Mouse (Mus musculus): ENCODE data around the gene Gfpt2.

Gfpt2 gene

DNA sequence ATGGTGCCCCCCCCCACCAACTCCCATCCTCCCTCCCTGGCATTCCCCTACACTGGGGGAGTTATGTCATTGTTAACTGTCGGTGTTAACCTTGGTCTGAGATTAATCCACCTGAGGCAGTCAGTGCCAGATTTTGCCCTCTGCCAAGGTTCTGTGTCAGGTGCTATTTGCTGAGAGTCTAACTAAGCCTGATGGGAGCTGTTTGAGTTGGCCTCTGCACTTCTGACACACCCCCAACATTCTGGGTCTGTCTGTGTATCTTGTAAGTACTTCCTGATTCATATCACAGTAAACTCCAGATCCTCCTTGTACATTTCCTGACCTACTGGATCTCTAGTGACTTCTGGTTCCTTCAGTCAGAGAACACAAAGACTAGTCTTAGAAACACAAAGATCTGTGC, 46.7 kb downstream of the Gfpt2 start:
- in situ Hi-C loops (cut with MseI, MboI) = loop anchor here in 1 of 2 experiments (10.0 kb wide), 1 partner anchor 116 kb away; no protein-coding TSS in a partner anchor

DNA sequence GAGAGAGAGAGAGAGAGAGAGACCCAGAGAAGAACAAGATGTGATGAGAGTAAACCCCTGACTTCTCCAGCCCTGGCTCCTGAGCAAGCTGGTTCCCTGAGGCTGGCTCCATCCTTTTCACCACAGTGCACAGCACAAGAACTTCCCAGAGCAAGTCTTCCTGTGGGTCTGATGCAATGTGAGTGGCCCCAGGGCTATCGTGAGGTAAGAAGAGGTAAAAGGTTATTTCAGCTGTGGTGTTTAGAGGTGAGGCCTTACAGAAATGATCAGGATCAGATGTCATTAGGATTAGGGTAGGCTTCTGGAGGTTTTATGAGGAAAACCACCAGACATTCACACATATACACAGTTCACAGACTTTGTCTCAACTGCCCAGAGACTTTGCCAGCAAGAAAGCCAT, 47.9 kb downstream of the Gfpt2 start:
- in situ Hi-C loops (cut with MseI, MboI) = loop anchor here in 1 of 2 experiments (10.0 kb wide), 1 partner anchor 117 kb away; no protein-coding TSS in a partner anchor

DNA sequence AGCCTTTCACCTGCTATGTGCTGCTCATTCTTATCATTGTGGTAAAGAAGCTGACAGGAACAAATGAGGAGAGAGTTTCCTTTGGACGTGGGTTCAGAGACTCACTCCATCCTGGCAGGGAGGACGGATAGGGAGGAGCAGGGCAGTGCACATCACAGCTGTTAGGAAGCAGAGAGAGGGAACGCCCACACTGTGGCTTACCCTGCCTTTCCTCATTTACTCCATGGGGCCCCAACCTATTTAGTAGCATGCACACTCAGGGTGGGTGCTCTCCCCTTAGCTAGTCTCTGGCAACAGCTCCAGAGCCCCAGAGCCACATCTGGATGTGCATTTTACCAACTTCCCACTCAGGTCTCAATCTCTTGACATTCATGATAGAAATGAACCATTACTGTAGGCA, 48.7 kb downstream of the Gfpt2 start:
- in situ Hi-C loops (cut with MseI, MboI) = loop anchor here in 1 of 2 experiments (10.0 kb wide), 1 partner anchor 118 kb away; no protein-coding TSS in a partner anchor

DNA sequence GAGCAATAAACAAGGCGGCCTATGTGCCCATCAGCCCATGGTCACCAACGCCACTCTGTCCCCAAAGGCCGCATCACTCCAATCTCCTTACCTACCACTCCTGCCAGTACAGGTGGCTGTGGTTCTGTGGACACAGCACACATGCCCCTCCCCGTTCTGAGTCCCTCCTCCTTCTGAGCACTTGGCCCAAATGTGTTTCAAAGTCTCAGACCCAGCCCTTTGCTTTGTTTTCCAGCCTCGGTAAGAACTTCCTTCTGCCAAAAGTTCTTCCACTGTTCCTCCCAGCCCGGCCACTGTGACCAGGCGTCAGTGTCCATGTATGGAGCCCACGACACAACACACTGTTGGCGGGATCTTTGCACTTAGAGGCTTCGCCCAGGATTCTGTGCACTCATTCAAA, 50.3 kb downstream of the Gfpt2 start:
- in situ Hi-C loops (cut with MseI, MboI) = loop anchor here in 1 of 2 experiments (10.0 kb wide), 1 partner anchor 120 kb away; no protein-coding TSS in a partner anchor

DNA sequence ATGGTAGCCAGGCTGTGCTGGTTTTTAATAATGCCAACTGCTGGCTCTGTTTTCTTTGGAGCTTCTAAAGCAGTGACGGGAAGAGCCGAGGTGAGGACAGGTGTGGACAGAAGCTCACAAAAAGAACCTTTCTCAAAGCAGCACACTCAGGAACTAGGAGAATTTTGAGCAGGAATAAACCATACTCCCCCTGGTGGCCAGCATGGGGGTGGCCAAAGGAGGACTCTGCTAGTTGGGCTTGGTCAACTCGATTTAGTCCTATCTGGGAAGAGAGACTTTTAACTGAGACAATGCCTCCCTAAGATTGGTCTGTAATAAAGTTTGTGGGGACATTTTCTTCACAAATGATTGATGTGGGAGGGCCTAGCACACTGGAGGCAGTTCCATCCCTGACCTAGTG, 51.0 kb downstream of the Gfpt2 start:
- in situ Hi-C loops (cut with MseI, MboI) = loop anchor here in 1 of 2 experiments (10.0 kb wide), 1 partner anchor 120 kb away; no protein-coding TSS in a partner anchor

DNA sequence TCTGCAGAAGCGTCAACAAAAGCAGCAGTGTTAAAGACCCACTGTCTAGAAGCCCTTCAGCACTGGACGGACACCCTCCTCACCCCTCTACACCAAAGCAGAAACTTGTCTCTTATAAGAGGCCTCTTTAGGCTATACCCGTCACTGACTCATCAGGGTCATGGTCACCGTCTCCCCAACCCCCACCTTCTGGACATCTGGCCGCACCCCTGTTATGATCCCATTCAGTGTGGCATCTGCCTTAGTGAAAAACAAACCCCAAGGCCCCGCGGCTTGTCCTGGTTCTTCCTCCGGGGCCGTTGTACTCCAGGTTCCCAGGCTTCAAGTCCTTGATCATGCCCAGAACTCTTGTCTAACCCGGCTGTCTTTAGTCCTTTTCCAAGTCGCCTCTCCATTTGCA, 52.0 kb downstream of the Gfpt2 start:
- in situ Hi-C loops (cut with MseI, MboI) = loop anchor here in 1 of 2 experiments (10.0 kb wide), 1 partner anchor 121 kb away; no protein-coding TSS in a partner anchor

DNA sequence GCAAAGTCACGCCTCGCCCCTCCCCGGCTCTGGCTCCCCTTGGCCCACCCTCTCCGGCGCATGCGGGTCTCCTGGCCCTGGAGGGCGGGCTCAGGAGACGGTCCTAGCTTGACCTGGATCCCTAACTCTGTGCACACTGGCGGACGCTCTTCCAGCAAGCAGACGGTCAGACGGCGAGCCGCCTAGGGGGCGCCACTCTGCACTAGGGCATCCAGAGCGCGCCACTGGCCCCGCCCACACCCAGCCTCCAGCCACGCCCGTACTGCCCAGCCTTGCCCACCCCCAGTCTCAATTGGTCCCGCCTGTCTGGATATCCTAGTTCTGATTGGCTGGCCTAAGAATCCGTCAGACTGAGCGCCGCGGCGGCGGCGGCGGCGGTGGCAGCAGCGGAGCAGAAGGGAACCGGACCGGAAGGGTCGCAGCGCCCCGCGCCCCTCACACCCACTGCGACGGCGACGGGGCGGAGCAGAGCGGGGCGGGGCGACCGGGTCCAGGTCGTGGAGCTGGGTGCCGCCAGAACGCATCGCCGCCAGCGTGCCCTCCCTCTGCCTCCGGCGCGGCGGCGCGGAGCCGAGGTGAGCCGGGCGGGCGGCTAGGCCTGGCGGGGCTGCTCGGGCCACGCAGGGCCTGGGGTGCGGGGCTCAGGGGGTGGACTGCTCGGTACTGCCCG, 52.6 kb downstream of the Gfpt2 start, which contains the start of gene Mapk9:
Mapk9 (plus strand) TSS at position 351 of the 670 bp plus-strand sequence.
- in situ Hi-C loops (cut with MseI, MboI) = loop anchor here in 1 of 2 experiments (10.0 kb wide), 1 partner anchor 122 kb away; no protein-coding TSS in a partner anchor

DNA sequence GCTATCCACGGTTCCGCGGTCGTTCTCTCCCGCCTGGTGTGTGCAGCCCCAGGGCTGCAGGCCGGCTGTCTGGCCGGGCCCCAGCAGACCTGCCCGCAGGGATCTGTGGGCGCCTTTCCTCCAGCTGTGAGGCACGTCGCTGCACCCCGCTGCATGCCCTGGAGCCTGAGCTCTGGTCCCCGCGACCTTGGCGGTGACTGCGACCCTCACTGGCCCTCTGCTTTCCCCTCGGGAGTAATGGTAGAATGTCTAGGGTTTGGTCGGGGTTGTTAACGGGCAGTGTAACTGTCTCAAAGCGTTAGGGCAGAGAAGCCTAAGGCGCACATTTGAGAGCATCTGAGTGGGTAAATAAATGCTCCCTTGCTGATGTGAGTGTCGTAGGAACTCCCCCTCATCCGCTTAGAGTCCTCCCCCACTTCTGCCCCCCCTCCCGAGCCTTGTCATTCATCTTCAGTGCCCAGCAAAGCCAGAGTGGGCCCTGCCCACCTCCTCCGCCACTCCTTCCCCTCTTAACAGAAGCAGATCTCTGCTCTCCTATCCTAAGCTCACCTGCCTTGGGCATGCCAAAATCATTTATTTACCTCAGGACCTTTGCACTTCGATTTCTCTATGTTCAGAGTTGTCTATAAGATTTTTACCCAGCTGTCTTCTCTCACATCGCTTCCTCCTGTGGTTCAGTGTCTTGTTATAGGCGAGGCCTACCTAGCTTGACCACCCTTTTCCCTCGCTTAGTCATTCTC, 53.3 kb downstream of the Gfpt2 start:
- in situ Hi-C loops (cut with MseI, MboI) = loop anchor here in 1 of 2 experiments (10.0 kb wide), 1 partner anchor 122 kb away; no protein-coding TSS in a partner anchor

DNA sequence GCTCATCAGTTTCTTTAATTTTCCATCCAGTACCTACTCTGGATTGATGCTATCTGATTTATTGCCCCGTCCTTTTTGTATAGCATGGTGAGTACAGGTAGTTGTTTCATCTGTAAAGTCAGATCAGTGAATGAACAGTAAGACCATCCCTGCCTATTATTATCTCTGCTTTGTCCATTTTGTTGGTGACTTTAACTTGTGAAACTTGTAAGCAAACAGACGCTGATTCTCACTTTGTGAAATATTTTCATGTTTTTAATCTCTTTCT, 53.8 kb downstream of the Gfpt2 start:
- in situ Hi-C loops (cut with MseI, MboI) = loop anchor here in 1 of 2 experiments (10.0 kb wide), 1 partner anchor 123 kb away; no protein-coding TSS in a partner anchor

DNA sequence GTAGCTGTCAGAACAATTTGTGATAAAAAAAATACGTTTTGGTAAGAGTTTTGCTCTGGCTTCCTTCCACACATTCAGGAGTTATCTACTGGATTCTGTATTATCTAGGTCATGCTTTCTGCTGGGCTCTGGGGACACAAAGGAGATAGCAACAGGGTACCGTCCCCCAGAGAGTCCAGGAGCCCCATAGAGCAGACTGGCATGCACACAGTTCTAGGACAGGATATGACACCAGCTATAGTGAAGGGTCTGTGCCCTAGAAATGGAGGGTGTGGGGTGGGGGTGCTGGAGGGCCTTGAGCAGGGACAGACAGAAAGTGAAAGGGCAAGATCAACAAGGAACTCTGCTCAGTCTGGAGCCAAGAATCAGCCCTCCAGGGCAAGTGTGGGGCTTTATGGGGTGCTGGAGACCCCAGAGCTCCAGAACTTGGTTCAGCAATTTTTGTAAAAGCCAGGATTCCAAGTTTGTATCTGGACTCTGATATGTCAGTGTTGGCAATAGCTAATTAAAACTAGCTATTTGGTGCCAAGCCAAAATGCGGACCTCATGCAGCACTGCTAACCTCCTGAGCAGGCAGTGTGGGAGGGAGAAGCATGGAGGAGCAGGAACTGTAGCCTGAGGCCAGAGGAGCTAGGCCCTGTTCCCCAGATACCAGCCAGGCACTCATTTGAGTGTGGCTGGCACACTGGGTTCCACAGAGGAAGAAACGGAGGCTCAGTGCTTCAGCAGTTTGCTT, 54.3 kb downstream of the Gfpt2 start:
- in situ Hi-C loops (cut with MseI, MboI) = loop anchor here in 1 of 2 experiments (10.0 kb wide), 1 partner anchor 123 kb away; no protein-coding TSS in a partner anchor

DNA sequence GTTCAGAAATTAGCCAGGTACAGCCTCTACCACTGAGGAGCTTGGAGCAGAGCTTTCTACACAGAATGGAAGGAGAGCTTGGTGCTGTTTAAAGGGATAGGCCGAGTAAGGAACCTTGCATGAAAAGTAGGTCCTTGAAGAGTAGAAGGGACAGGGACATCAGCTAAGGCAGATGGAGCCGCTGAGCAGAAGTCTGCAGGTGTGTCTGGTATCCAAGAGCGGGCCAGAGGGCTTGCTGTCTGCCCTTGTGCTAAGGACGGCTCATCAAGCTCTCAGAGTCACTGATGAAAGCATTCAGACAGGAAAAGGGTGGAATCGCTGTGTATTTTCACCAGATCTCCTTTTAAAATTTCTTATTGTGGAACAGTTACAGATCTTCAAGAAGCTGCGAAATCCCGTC, 56.4 kb downstream of the Gfpt2 start:
- in situ Hi-C loops (cut with MseI, MboI) = no loop called here

DNA sequence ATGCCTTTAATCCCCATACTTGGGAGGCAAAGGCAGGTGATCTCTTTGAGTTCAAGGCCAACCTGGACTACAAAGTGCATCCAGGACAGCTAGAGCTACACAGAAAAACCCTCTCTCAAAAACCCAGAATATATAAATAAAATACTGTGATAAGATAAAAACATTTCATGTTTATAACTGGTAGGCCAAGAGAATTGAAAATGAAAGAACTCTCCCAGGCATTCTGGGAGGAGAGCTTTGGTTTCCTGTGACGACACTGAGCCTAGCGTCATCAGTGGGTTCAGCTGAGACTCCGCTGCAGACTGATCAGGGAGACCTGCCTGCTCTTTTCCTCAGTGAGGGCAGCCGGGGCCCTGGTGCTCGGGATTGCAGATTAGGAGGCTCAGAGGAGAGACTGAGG, 61.2 kb downstream of the Gfpt2 start:
- in situ Hi-C loops (cut with MseI, MboI) = no loop called here

DNA sequence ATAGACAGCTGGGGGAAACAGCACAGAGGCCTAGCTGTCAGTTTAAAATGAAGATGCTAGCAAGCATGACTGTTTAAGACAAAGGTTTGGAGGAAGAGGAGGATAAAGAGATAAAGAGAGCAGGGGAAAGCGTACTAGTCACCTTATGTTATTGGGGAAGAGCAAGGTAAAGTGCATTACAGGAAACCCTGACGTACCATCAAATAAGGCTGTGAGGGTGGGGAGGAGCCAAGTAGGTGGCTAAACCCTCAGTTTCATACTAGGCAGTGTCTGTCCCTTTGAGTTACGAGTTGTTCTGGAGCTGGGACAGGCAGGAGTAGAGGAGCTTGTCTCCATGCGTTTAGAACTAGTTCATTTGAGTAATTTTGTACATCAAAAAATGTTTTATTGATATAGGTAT, 67.2 kb downstream of the Gfpt2 start:
- in situ Hi-C loops (cut with MseI, MboI) = no loop called here

DNA sequence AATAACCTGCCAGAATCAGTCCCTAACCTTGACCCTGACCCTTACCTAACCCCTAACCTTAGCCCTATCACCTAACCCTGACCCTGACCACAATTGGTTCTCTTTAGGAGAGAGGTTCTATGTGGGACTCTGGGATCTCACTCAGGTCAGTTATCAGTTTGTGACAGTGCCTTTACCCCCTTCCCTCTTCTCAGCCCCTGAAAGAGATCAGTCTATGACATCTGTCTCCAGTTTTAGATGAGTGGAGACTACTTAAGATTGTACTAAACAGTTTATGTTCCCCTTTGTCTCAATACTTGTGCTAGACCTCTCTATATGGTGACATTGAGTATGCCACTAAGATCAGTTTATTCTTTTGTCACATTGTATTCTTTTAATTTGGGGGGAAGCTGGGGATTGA, 69.9 kb downstream of the Gfpt2 start:
- in situ Hi-C loops (cut with MseI, MboI) = no loop called here

DNA sequence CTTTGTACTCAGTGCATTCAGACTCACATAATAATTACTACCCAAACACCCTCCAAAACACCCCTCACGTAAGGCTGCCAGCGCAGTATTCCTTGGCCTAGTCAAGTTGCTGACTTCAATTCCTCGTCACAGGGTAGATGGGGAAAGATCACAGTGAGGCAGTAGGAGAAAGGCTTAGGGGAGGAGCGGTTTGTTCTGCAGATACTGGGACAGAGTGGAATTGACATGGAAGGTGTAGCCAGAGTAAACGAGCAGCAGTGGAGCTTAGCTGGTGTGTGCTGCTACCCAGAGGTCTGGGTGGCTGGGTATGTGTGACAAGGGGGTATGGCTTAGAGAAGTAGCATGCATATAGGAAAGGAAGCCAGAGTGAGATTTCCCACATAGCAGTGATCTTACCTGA, 73.3 kb downstream of the Gfpt2 start:
- in situ Hi-C loops (cut with MseI, MboI) = no loop called here

DNA sequence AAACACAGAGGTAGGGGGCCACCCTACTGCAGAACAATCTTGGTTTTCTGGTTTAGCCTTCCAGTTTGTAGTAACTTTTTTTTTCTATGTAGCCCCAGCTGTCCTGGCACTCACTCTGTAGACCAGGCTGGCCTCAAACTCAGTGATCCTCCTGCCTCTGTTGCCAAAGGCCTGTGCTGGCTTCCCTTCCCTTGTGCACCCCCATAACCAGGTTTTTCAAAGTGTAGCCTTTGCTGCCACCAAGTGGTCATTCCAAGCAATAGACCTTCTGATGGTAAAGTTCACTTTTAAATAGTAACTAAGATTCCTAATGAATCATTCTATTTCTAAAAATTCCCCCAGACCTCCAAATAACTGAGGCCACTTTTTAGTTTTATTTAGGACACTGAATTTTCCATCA, 75.8 kb downstream of the Gfpt2 start:
- in situ Hi-C loops (cut with MseI, MboI) = no loop called here

DNA sequence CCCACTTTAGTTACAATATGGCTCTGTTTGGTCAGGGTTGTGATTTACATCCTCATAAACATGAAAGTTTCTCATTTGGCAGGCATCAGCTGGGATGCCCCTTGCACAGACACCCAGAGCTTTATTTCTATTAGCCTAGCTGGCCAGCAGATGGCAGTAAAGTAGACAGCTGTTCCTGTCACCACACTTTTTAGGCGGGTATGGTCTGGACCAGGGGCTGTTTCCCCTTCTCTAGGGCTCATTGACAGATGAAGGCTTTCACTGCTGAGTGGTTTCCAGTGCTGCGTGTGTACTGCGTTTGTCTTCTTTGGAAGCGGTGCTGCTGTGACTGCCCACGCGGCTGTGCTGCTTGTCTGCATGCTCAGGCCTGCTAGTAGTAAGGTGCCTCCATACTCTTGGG, 77.9 kb downstream of the Gfpt2 start:
- in situ Hi-C loops (cut with MseI, MboI) = no loop called here

DNA sequence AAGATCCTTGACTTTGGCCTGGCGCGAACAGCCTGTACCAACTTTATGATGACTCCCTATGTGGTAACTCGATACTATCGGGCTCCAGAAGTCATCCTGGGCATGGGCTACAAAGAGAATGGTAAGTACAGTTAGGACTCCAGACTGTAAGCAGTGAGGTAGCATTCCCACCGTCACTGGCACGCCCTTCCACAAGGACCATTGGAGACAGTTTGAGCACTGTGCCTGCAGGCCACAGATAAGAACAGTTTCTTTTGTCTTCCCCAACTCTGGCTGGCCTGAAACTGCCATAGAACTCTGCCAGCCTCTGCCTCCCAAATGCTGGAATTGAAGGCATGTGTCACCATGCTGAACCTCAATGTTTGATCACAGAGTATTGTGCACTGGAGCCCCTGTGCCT, 78.8 kb downstream of the Gfpt2 start:
- in situ Hi-C loops (cut with MseI, MboI) = no loop called here

DNA sequence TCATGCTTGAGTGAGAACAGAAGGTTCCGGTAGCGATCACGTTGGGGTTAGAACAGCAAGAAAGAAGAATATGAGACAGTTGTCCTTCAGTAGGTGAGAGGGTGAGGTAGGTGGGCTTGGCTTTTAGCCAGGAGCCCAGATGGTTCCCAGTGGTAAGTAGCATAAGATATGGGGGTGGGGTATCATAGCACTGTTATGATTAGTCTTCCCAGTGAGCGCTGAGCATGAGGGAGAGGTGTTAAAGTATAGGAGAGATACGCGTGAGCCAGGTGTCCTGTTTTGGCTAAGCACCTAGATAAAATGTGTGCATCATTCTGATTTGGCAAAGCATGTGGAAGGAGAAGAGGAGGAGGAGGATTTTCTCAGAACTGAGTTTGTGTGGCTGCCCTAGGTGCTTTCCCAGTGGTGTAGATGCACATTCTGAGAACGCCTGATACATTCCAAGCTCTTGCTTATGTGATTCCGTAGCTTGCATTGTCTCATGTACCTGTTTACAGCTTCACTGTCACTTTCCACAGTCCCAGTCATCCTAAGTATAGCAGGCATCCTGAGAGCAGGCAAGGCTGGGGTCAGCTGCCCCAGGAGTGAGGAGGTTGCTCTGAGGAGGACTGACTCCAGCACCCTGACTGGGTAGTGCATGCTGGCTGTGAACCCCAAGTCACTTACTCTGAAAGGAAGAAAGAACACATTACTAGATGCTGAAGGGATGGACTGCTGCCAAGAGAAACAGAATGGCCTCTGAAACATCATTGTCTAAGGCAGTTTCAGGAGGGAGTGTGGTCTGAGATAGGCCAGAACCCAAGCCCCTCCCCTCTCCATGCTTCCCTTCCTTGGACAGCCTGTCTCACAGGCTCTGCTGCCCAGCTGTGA, 83.2 kb downstream of the Gfpt2 start:
- in situ Hi-C loops (cut with MseI, MboI) = no loop called here

DNA sequence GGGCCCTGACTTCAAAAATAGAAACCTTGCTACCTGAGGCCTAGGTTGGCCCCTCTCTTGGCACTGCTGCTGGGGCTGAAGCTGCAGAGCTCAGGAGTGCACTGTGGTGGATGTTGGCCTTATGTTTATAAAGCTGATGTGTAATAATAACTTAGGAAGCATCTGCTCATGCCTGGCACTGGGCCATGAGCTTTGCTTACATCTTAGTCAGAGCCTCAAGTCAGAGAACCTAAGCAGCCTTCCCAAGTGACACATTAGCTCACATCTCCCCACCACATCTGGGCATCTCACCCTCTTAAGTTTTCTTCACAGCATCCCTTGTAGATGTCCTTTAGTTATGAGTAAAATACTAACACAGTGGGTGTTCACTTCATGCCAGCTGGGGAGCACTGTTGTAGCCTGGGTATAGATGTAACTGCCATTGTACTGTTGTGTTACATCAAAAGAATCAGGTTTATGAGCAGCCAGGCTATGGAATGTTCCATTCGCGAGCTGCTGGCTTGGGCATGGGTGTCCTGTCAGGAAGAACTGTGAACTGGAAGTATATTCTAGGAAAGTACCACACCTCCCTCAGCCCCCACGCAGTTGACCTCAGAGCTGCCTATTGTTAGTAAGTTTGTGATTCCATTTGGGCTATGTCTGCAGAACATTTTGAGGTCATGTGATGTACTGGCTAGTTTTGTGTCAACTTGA, 86.1 kb downstream of the Gfpt2 start:
- in situ Hi-C loops (cut with MseI, MboI) = no loop called here
